Mouse (Mus musculus): Measurements from ENCODE around the gene Erf. TPM values are rescaled to one million over a fixed set of nuclear protein-coding genes. Genes with fewer than 3 reads are reported as not detected.

Gene Erf
- polyA plus RNA-seq, 1 experiment = 41.1 TPM

- no peak for TF ChIP-seq CTCF (IDR thresholded peaks at IDR 0.05; ENCODE audit: insufficient read depth, low read length)
- no peak for TF ChIP-seq POLR2A (IDR thresholded peaks at IDR 0.05; ENCODE audit: borderline replicate concordance, extremely low read depth, low read depth, low read length)
- H3K4me1 ChIP-seq (ENCODE audit: control insufficient read depth, insufficient read depth, low read length) = no peaks in the 10 kb centered on the region
- no peak overlapping the region for H3K4me3 ChIP-seq (replicated peaks; ENCODE audit: extremely low read depth, low read depth, low read length)
- 90% methylated on average over 1 of the region's 1 CpGs for WGBS
- no peak for DNase-seq
Measured at GRCm38 (mm10) chr7:25290463-25290862, 39.9 kb upstream of the Erf start.

- H3K4me1 ChIP-seq (ENCODE audit: control insufficient read depth, insufficient read depth, low read length) = no peaks in the 10 kb centered on the region
- TF ChIP-seq CTCF (IDR thresholded peaks at IDR 0.05; ENCODE audit: insufficient read depth, low read length) (no peak), POLR2A (IDR thresholded peaks at IDR 0.05; ENCODE audit: borderline replicate concordance, extremely low read depth, low read depth, low read length) (no peak)
- H3K4me3 ChIP-seq (replicated peaks; ENCODE audit: extremely low read depth, low read depth, low read length) = no peak overlapping the region
- DNase-seq = no peak
- WGBS = 100% methylated on average over 3 of the region's 3 CpGs
Measured at GRCm38 (mm10) chr7:25289925-25290324, 39.4 kb upstream of the Erf start.

DNA sequence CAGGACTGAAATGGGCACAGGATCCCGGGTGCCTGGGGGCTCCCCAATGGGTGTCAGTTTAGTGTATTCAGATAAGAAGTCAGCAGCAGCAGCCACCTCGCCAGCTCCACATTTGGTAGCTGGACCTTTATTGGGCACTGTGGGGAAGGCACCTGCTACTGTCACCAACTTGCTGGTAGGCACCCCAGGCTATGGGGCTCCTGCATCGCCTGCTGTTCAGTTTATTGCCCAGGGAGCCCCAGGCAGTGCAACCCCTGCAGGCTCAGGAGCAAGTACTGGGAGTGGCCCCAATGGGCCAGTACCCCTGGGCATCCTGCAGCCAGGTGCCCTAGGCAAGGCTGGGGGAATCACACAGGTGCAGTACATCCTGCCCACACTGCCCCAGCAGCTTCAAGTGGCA is 38.2 kb upstream of the Erf start:
- Histone ChIP-seq H3K4me1 (ENCODE audit: control insufficient read depth, insufficient read depth, low read length) (peaks cover 6% of the 10 kb centered on the region), H3K4me3 (replicated peaks; ENCODE audit: extremely low read depth, low read depth, low read length) (no peak overlapping the region)
- DNase-seq = no peak
- 92% methylated on average over 3 of the region's 3 CpGs for WGBS
- TF ChIP-seq CTCF (IDR thresholded peaks at IDR 0.05; ENCODE audit: insufficient read depth, low read length) (no peak), POLR2A (IDR thresholded peaks at IDR 0.05; ENCODE audit: borderline replicate concordance, extremely low read depth, low read depth, low read length) (no peak)

GRCm38 (mm10) chr7:25288011-25288410 is 37.5 kb upstream of the Erf start:
- WGBS = 95% methylated on average over 12 of the region's 12 CpGs
- Histone ChIP-seq H3K4me3 (replicated peaks; ENCODE audit: extremely low read depth, low read depth, low read length) (no peak overlapping the region), H3K4me1 (ENCODE audit: control insufficient read depth, insufficient read depth, low read length) (peaks cover 13% of the 10 kb centered on the region)
- no peak for DNase-seq
- TF ChIP-seq CTCF (IDR thresholded peaks at IDR 0.05; ENCODE audit: insufficient read depth, low read length) (no peak), POLR2A (IDR thresholded peaks at IDR 0.05; ENCODE audit: borderline replicate concordance, extremely low read depth, low read depth, low read length) (no peak)

GRCm38 (mm10) chr7:25286989-25287388 is 36.4 kb upstream of the Erf start:
- Histone ChIP-seq H3K4me3 (replicated peaks; ENCODE audit: extremely low read depth, low read depth, low read length) (no peak overlapping the region), H3K4me1 (ENCODE audit: control insufficient read depth, insufficient read depth, low read length) (peaks cover 15% of the 10 kb centered on the region)
- TF ChIP-seq POLR2A (IDR thresholded peaks at IDR 0.05; ENCODE audit: borderline replicate concordance, extremely low read depth, low read depth, low read length) = no peak
- DNase-seq = no peak
- 77% methylated on average over 8 of the region's 8 CpGs for WGBS

DNA sequence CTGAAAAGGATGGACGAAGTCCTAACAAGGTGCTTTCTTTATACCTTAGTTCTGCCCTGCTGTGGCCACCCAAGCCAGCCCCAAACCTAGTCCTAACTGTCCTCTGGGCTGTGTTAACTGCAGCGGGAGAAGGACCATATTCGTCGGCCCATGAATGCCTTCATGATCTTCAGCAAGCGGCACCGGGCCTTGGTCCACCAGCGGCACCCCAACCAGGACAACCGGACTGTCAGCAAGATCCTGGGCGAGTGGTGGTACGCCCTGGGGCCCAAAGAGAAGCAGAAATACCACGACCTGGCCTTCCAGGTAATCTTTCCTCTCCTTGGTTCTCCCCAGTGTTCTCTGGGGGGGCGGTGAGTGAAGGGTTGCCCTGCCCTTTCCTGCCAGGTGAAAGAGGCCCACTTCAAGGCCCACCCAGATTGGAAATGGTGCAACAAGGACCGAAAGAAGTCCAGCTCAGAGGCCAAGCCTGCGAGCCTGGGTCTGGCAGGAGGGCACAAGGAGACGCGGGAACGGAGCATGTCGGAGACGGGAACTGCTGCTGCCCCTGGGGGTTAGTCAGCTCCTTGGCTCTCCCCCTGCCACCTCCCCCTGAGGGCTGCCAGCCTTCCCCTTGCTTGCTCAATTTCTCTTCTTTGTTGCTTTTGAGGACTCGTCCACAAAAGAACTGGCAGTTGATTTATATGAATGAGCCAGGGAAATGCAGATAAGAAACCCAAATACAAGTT is 35.1 kb upstream of the Erf start:
- no peak for DNase-seq
- no peak for TF ChIP-seq CTCF (IDR thresholded peaks at IDR 0.05; ENCODE audit: insufficient read depth, low read length)
- no peak for TF ChIP-seq POLR2A (IDR thresholded peaks at IDR 0.05; ENCODE audit: borderline replicate concordance, extremely low read depth, low read depth, low read length)
- 86% methylated on average over 20 of the region's 20 CpGs for WGBS
- no peak overlapping the region for H3K4me3 ChIP-seq (replicated peaks; ENCODE audit: extremely low read depth, low read depth, low read length)
- H3K4me1 ChIP-seq (ENCODE audit: control insufficient read depth, insufficient read depth, low read length) = peaks cover 25% of the 10 kb centered on the region

- DNase-seq = no peak
- Histone ChIP-seq H3K4me3 (replicated peaks; ENCODE audit: extremely low read depth, low read depth, low read length) (no peak overlapping the region), H3K4me1 (ENCODE audit: control insufficient read depth, insufficient read depth, low read length) (peaks cover 34% of the 10 kb centered on the region)
- 52% methylated on average over 5 of the region's 5 CpGs for WGBS
- TF ChIP-seq CTCF (IDR thresholded peaks at IDR 0.05; ENCODE audit: insufficient read depth, low read length) (no peak), POLR2A (IDR thresholded peaks at IDR 0.05; ENCODE audit: borderline replicate concordance, extremely low read depth, low read depth, low read length) (no peak)
Measured at GRCm38 (mm10) chr7:25284766-25285165, 34.2 kb upstream of the Erf start.

DNA sequence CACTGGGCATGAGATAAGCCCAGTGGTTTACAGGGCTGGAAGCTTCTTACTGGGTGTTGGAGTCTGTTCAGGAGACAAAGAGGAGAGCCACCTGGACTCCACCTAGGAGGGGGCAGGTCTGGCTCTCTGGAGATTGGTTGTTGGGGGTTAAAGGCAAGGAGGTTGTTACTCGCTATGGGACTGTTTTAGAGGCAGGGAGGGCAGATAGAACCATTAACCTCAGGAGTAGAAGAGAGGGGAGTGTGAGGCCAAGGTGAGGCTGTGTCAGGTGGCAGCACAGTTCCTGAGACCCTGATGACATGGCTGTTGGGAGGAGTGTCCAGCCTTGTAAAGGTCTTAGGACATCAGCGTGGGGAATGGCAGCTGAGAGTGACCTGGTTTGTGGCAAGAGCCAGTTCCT is 33.6 kb upstream of the Erf start:
- Histone ChIP-seq H3K4me1 (ENCODE audit: control insufficient read depth, insufficient read depth, low read length) (peaks cover 36% of the 10 kb centered on the region), H3K4me3 (replicated peaks; ENCODE audit: extremely low read depth, low read depth, low read length) (no peak overlapping the region)
- WGBS = 47% methylated on average over 2 of the region's 2 CpGs
- no peak for TF ChIP-seq POLR2A (IDR thresholded peaks at IDR 0.05; ENCODE audit: borderline replicate concordance, extremely low read depth, low read depth, low read length)
- no peak for TF ChIP-seq CTCF (IDR thresholded peaks at IDR 0.05; ENCODE audit: insufficient read depth, low read length)
- DNase-seq = no peak

DNA sequence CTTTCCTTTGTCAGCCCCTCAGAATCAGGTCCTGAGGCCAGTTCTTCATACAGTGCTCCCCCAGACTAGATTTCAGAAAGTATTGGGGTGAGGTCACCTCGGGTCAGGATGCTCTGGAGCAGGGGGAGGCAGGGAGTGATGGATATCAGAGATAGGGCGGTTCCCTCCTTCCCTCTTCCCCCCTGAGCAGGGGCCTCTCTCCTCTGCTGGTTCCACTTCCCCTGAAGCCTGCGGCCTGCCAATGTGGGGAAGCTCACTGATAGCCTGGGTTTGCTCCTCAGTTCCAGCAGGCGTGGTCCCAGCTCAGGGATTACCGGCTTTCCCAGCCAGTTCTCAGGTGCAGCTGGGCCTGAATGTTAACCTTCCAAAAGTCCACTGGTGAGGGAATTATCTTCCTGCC is 33.1 kb upstream of the Erf start:
- Histone ChIP-seq H3K4me3 (replicated peaks; ENCODE audit: extremely low read depth, low read depth, low read length) (no peak overlapping the region), H3K4me1 (ENCODE audit: control insufficient read depth, insufficient read depth, low read length) (peaks cover 36% of the 10 kb centered on the region)
- no peak for TF ChIP-seq POLR2A (IDR thresholded peaks at IDR 0.05; ENCODE audit: borderline replicate concordance, extremely low read depth, low read depth, low read length)
- no peak for TF ChIP-seq CTCF (IDR thresholded peaks at IDR 0.05; ENCODE audit: insufficient read depth, low read length)
- DNase-seq = no peak
- 20% methylated on average over 5 of the region's 5 CpGs for WGBS

- Histone ChIP-seq H3K4me1 (ENCODE audit: control insufficient read depth, insufficient read depth, low read length) (peaks cover 38% of the 10 kb centered on the region), H3K4me3 (replicated peaks; ENCODE audit: extremely low read depth, low read depth, low read length) (peak overlapping the region; percentile 73)
- DNase-seq = peak; percentile 56
- WGBS = under 1% methylated on average over 27 of the region's 36 CpGs
- TF ChIP-seq POLR2A (IDR thresholded peaks at IDR 0.05; ENCODE audit: borderline replicate concordance, extremely low read depth, low read depth, low read length) (0 out of 2 replicates have a peak, but pooled peaks have one; percentile 8), CTCF (IDR thresholded peaks at IDR 0.05; ENCODE audit: insufficient read depth, low read length) (no peak)
Measured at GRCm38 (mm10) chr7:25282731-25283211, 32.2 kb upstream of the Erf start.

Measured in lung, adult 2 months (tissue).